Mouse (Mus musculus) forelimb bud, embryonic 11.5 days (tissue): ENCODE data around the gene Zfp746.
A peak's percentile ranks its signal among the peaks of the same experiment; 100 is the strongest.

Experiments used
- DNase-seq: peaks from one replicate; pipeline ENCODE4 v3.0.0-alpha.2; 2012; ENCODE audit warnings: low read depth, low spot score

Gene Zfp746

GRCm38 (mm10) chr6:48047450-48048351, 38.7 kb downstream of the Zfp746 start:
- DNase-seq: peak; percentile 4

GRCm38 (mm10) chr6:48047114-48047449, 39.3 kb downstream of the Zfp746 start:
- DNase-seq: peak; percentile 9

GRCm38 (mm10) chr6:48032661-48033060, 53.7 kb downstream of the Zfp746 start:
- no peak for DNase-seq

GRCm38 (mm10) chr6:48025905-48026660, 60.3 kb downstream of the Zfp746 start:
- DNase-seq: no peak

- DNase-seq: no peak
Observed at GRCm38 (mm10) chr6:48024994-48025345, 61.4 kb downstream of the Zfp746 start.

- DNase-seq: no peak
Observed at GRCm38 (mm10) chr6:48024330-48024993, 61.9 kb downstream of the Zfp746 start.

GRCm38 (mm10) chr6:48022672-48023071, 63.7 kb downstream of the Zfp746 start:
- no peak for DNase-seq

- no peak for DNase-seq
Observed at GRCm38 (mm10) chr6:48021678-48022077, 64.7 kb downstream of the Zfp746 start.

- DNase-seq: no peak
Observed at GRCm38 (mm10) chr6:48020006-48020405, 66.4 kb downstream of the Zfp746 start.

- DNase-seq: no peak
Observed at GRCm38 (mm10) chr6:48016841-48017240, 69.6 kb downstream of the Zfp746 start.

GRCm38 (mm10) chr6:48016090-48016521, 70.3 kb downstream of the Zfp746 start:
- peak; percentile 76 for DNase-seq
